Mouse (Mus musculus) spleen, adult 2 months (tissue): ENCODE measurements around the gene Prex1. TPM values are rescaled to one million over a fixed set of nuclear protein-coding genes. Genes with fewer than 3 reads are reported as not detected.

Source experiments
- DNase-seq, 2 experiments: peaks; one replicate each; pipeline versions ENCODE4 v3.0.0 to v3.0.0-alpha.2; 2012 to 2021; ENCODE audit warnings: low spot score in 2 of 2, low read depth in 1 of 2
- H3K27ac ChIP-seq: fragments of 200-500 bp; 2 replicates; pipeline ENCODE4 v1.5.1; 2012; ENCODE audit warnings: low read length, inconsistent platforms; ENCODE audit not compliant: insufficient read depth
- H3K27me3 ChIP-seq: fragments of 200-500 bp; 2 replicates; pipeline ENCODE4 v1.6.1; 2012; ENCODE audit warnings: mild to moderate bottlenecking, moderate library complexity, low read length, inconsistent platforms; ENCODE audit not compliant: control insufficient read depth, insufficient read depth
- H3K36me3 ChIP-seq: fragments of 200-500 bp; 2 replicates; pipeline ENCODE4 v1.6.1; 2012; ENCODE audit warnings: mild to moderate bottlenecking, low read length, inconsistent platforms; ENCODE audit not compliant: control insufficient read depth, insufficient read depth
- H3K4me1 ChIP-seq: fragments of 200-500 bp; 2 replicates; pipeline ENCODE4 v1.6.1; 2011; ENCODE audit warnings: inconsistent platforms; ENCODE audit not compliant: control insufficient read depth, insufficient read depth, insufficient read length
- H3K4me3 ChIP-seq: fragments of 200-500 bp; 2 replicates; pipeline ENCODE4 v1.5.1; 2011; ENCODE audit warnings: mild to moderate bottlenecking, inconsistent platforms; ENCODE audit not compliant: insufficient read depth, insufficient read length; ENCODE audit errors: extremely low read depth
- CTCF ChIP-seq: fragments of 200-500 bp; IDR thresholded peaks from 2 replicates; pipeline ENCODE4 v1.5.1; 2011; ENCODE audit warnings: mild to moderate bottlenecking, inconsistent platforms; ENCODE audit not compliant: insufficient read depth, insufficient read length, insufficient replicate concordance; ENCODE audit errors: extremely low read depth
- POLR2A ChIP-seq: fragments of 200-500 bp; IDR thresholded peaks from 2 replicates; pipeline ENCODE4 v1.6.1; 2011; ENCODE audit warnings: low read depth, low read length, inconsistent platforms
- WGBS: fragments of 180-500 bp; shearing (Covaris S2); methylation state at CpG from one replicate; pipeline ENCODE4 v1.1.7; 2018; 5-methylcytosine and 5-hydroxymethylcytosine counted together
- polyA plus RNA-seq: library from polyadenylated mRNA; depleted of rRNA; stranded (reverse); fragments of >200 nt; gene quantifications from 2 replicates; pipeline ENCODE4 v1.2.3, GENCODE M21; 2012

The Prex1 gene
- polyA plus RNA-seq, 1 experiment = 123 TPM

- no peaks in the 10 kb centered on the region for H3K36me3 ChIP-seq
- 86% methylated on average over 4 of the region's 4 CpGs for WGBS
- TF ChIP-seq CTCF = no peak
- TF ChIP-seq POLR2A = no peak
- no peak overlapping the region for H3K27ac ChIP-seq
- H3K4me3 ChIP-seq = no peak overlapping the region
- DNase-seq = no peak
- peaks cover 15% of the 10 kb centered on the region; the same call in 1 of the 2 replicates for H3K4me1 ChIP-seq
- no peaks in the 10 kb centered on the region for H3K27me3 ChIP-seq
Observed at GRCm38 (mm10) chr2:166545580-166545979, 168.1 kb downstream of the Prex1 start.

DNA sequence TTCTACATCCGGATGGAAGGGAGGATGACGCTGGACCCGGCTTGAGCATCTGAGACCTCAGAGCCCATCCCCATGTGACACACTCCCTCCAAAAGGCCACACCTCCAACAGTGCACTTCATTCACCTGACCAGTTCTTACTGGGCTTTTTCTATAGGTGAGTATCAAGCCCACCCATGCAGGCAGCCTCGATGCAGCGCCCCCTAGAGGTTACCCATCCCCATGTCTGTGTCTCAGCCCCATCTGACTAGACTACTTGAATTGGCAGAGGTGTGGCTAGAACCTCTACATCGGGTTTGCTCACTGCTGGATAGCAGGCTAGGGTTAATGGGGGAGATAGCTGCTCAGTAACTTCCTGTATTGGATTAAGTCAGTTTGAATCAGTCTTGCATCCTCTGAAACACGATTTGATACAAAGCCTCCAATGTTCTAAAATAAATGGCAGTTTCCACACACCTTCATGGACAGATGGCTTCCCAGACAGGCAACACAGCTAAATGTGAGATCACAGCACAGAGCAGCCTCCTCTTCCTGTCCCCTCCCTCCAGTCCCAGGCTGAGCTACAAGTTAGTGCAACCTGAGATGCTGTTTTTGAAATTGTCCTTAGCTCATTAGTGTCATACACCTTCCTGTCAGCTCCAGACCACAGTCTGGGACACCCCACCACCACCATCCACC is 168.9 kb downstream of the Prex1 start:
- Histone ChIP-seq H3K36me3 (no peaks in the 10 kb centered on the region), H3K4me3 (no peak overlapping the region), H3K4me1 (peaks cover 9% of the 10 kb centered on the region; the same call in 1 of the 2 replicates), H3K27ac (no peak overlapping the region), H3K27me3 (no peaks in the 10 kb centered on the region)
- WGBS = 50% methylated on average over 7 of the region's 7 CpGs
- no peak for DNase-seq
- TF ChIP-seq CTCF = no peak
- TF ChIP-seq POLR2A = no peak

- H3K4me1 ChIP-seq = no peaks in the 10 kb centered on the region
- H3K27ac ChIP-seq = no peak overlapping the region
- no peak for TF ChIP-seq CTCF
- no peaks in the 10 kb centered on the region for H3K36me3 ChIP-seq
- H3K4me3 ChIP-seq = no peak overlapping the region
- H3K27me3 ChIP-seq = no peaks in the 10 kb centered on the region
- DNase-seq = no peak
- 44% methylated on average over 11 of the region's 11 CpGs for WGBS
Observed at GRCm38 (mm10) chr2:166541112-166541928, 172.3 kb downstream of the Prex1 start.

DNA sequence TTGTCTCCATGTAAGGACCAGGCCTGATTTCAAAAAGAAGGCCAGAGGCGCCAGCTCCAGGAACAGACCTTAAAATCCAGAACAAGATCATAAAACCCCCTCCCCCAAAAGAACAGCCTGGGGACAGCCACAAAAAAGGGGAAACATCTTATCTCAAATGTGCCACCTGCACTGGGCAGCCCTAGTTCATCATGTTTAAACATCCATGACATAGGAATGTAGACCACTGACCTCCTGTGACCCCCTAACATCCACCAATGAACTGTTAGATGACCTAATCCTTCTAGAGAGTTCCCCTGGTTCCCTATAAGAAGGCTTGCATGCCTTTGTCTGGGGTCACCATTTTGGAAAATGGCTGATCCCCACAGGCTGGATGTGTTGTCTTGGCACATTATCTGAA is 173.4 kb downstream of the Prex1 start:
- H3K4me3 ChIP-seq = no peak overlapping the region
- DNase-seq = no peak
- no peak overlapping the region for H3K27ac ChIP-seq
- no peaks in the 10 kb centered on the region for H3K4me1 ChIP-seq
- no peak for TF ChIP-seq CTCF
- no peak for TF ChIP-seq POLR2A
- 83% methylated on average over 1 of the region's 1 CpGs for WGBS
- H3K36me3 ChIP-seq = no peaks in the 10 kb centered on the region
- no peaks in the 10 kb centered on the region for H3K27me3 ChIP-seq

DNA sequence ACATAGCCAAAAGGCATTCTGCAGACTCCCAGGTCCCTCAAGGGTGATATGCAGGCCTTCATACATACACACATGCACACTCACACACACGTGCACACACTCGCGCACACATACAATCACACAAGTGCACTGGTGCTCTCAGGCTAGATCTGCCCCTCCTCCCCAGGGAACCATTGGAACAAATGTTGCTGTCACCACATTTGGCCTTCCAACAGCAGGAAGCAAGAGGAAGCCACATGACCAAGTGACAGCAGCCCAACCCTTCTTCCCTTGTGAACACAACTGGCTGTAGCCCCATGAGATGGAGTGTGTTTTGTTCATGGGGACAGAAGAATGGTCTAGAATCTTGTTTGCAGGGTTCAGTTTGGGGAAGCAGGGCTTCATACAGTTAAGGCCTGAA is 176.7 kb downstream of the Prex1 start:
- Histone ChIP-seq H3K4me3 (no peak overlapping the region), H3K27me3 (no peaks in the 10 kb centered on the region), H3K36me3 (no peaks in the 10 kb centered on the region), H3K27ac (no peak overlapping the region), H3K4me1 (no peaks in the 10 kb centered on the region)
- TF ChIP-seq POLR2A = no peak
- no peak for TF ChIP-seq CTCF
- DNase-seq = peak in 1 of 2 experiments; percentile 7
- WGBS = 59% methylated on average over 3 of the region's 3 CpGs

GRCm38 (mm10) chr2:166535519-166535918 is 178.1 kb downstream of the Prex1 start:
- no peak overlapping the region for H3K4me3 ChIP-seq
- WGBS = 88% methylated on average over 11 of the region's 11 CpGs
- no peak overlapping the region for H3K27ac ChIP-seq
- TF ChIP-seq POLR2A (no peak), CTCF (no peak)
- H3K4me1 ChIP-seq = no peaks in the 10 kb centered on the region
- no peaks in the 10 kb centered on the region for H3K36me3 ChIP-seq
- no peaks in the 10 kb centered on the region for H3K27me3 ChIP-seq
- no peak for DNase-seq

- DNase-seq = no peak
- H3K27ac ChIP-seq = no peak overlapping the region
- H3K4me3 ChIP-seq = no peak overlapping the region
- WGBS = 45% methylated on average over 9 of the region's 9 CpGs
- TF ChIP-seq CTCF = no peak
- TF ChIP-seq POLR2A = no peak
- no peaks in the 10 kb centered on the region for H3K36me3 ChIP-seq
- no peaks in the 10 kb centered on the region for H3K4me1 ChIP-seq
- H3K27me3 ChIP-seq = no peaks in the 10 kb centered on the region
Observed at GRCm38 (mm10) chr2:166526204-166526603, 187.4 kb downstream of the Prex1 start.
